Mouse (Mus musculus): ENCODE measurements around the gene Trrap.

The Trrap gene

GRCm38 (mm10) chr5:144872326-144872725 is 104.8 kb downstream of the Trrap start:
- peak; percentile 58 for DNase-seq (ENCODE audit: low spot score)

GRCm38 (mm10) chr5:144872867-144873266 is 105.3 kb downstream of the Trrap start:
- no peak for DNase-seq (ENCODE audit: low spot score)

GRCm38 (mm10) chr5:144875227-144875626 is 107.7 kb downstream of the Trrap start:
- DNase-seq (ENCODE audit: low spot score): no peak

GRCm38 (mm10) chr5:144875892-144876291 is 108.4 kb downstream of the Trrap start:
- no peak for DNase-seq (ENCODE audit: low spot score)

DNA sequence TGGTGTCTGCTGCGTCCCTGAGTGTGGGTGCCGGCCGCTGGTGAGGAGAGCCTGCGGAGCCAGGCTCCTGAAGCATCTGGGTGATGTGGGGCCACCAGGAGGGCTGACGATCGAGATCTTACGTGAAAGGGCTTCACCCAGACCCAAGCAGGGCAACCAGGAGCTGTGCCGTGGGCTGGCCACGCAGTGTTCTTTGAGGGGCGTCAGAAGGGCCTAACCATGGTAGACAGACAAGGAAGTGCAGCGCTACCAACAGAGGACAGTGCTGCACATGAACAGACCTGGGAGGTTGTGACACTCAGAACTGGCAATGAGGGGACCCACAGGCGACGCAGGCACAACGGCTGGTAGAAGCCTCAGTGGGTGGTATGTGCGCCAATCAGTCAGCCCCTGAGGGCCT is 109.5 kb downstream of the Trrap start:
- DNase-seq (ENCODE audit: low spot score): no peak

DNA sequence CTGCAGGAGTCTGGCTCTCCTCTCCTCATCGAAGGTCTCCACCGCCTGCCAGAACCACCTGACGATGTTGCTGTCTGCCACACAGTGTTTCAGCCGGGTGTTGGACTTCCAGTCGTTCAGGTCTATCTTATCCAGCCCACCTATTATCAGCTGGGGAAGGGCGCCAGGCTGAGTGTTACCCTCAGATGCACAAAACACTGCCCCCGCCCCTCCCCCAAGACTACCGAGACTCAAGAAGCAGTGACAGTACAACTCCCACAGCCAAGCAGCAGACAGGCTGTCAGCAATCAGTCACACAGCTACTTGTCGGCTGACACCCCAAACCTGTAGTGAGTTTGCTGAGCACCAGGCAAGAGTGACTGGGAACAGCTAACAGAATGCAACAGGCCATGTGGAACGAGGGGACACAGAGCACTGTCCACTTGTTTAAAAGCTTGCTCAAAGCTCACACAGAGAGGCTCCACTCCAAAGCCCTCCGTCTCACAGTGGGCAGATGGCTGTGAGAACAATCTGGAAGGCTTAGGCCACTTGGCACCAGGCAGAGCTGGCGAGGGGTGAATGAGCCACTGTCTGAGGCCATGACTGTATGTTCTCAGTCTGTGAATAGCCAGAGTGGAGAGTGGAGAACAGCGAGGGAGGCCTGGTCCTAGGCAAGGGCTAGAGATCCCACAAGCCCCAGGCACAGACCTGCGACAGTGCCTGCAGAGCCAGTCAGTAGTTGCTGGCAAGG is 114.3 kb downstream of the Trrap start:
- no peak for DNase-seq (ENCODE audit: low spot score)

GRCm38 (mm10) chr5:144884629-144885217 is 117.2 kb downstream of the Trrap start:
- DNase-seq (ENCODE audit: low spot score): no peak

DNA sequence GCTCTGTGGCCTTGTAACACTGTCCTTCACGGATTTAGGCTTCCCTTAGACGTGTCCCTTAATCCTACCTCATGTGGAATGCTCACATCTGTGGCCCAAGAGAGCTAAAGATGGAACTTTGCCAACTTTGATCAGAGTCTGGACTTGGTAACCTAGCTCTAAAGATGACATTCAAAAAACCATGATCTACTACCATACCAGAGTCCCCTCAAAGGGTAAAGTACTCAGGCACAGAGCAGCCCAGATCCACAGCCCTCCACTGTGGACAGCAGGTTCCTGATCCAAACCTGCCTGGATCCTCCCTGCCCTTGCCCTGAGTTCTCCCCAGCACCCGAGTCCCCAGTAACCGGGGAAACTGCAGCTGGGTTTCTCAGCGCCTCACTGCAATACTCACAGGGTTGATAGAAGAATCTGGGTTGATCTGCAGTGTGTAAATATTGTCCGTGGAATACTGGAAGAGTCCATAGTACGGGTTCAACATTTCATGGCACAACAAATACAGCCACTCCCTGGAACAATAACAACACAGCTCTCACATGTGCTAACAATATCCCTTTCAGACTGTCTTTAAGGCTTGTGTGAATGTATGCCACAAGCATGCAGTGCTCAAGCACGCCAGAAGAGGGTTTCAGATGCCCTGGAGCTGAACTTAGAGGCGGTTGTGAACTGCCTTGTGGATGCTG is 118.6 kb downstream of the Trrap start:
- DNase-seq (ENCODE audit: low spot score): no peak

DNA sequence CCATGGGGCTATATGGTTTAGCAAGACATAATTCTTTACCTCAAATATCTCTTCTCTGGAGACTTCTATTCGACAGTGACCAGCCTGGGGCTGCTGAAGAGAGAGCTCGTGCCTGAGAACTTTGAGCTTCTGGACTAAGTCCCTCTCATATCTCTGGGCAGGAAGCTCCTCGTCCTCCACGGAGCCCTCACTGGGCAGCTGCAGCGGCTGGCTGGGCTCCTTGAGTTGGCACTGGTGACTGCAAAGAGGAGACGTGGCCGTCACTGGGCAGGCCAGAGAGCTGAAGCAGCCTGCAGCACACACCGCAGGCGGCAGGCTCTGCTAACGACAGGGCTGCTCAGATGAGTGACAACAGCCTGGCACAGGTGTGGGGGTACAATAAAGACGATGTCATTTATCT is 123.7 kb downstream of the Trrap start:
- no peak for DNase-seq (ENCODE audit: low spot score)

- DNase-seq (ENCODE audit: low spot score): no peak
Observed at GRCm38 (mm10) chr5:144897881-144898280, 130.3 kb downstream of the Trrap start.

GRCm38 (mm10) chr5:144898448-144899052 is 131.0 kb downstream of the Trrap start:
- DNase-seq (ENCODE audit: low spot score): no peak

- DNase-seq (ENCODE audit: low spot score): no peak
Observed at GRCm38 (mm10) chr5:144901035-144901434, 133.5 kb downstream of the Trrap start.

GRCm38 (mm10) chr5:144901791-144902190 is 134.3 kb downstream of the Trrap start:
- DNase-seq (ENCODE audit: low spot score): no peak

DNA sequence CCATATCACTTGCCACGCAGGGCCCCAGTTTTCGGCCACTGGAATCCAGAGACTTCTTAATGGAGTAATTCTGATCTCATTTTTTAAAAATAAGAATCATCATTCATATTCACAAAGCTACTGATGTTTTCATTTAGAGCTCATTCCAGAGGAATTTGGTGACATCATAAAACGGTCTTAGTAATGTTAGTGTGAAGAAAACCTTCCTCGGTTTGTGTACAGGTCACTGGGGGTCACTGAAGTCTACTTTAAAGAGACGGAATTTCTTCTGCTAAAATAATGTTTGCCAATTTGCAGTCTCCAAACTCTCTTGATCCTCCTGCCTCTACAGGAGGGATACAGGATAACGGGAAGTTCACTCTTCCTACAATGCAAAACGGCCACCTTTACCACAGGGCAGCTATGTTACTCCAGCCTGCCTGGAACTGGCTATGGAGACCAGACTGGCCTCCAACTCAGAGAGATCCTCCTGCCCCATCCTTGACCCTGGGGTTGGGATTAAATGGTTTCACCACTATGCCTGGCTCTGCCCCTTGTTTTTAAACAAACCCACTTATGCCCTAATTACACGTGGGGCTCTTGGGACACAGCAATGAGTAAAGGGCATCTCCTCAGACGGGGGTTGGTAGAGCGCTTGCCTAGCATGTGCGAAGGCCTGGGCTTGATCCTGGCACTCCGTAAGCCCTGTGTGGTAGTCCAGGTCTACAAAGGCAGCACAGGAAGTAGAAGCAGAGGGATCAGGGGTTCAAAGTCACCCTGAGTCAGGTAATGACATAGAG is 137.0 kb downstream of the Trrap start:
- DNase-seq (ENCODE audit: low spot score): no peak

GRCm38 (mm10) chr5:144907591-144907990 is 140.1 kb downstream of the Trrap start:
- no peak for DNase-seq (ENCODE audit: low spot score)
